ENCODE assay signal across 1 mouse cellular context in the genomic region with DNA sequence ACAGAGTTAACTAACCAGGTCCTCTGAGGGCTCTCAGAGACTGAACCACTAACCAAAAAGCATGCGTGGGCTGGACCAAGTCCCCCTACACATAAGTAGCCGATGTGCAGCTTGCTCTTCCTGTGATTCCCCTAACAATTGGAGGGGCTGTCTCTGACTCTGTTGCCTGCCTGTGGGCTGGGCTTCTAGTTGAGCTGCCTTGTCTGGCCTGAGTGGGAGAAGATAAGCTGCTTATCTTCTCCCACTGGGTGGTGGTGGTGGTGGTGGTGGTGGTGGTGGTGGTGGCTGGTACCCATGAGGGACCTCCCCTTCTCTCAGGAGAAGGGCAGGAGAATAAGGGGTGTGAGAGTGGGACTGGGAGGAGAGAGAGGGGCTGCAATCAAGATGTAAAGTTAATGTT.
TF ChIP-seq lines count a peak whose summit lies in the region.

No protein-coding gene starts in this region.

TF ChIP-seq in MEL, 35 proteins besides CTCF, POLR2A, EP300 and RAD21:
- TF ChIP-seq TCF12 (IDR thresholded peaks at IDR 0.05; ENCODE audit: low read depth, low read length), result peak; percentile 93
- TF ChIP-seq MAZ (IDR thresholded peaks at IDR 0.05; ENCODE audit: low read depth, low read length), result peak; percentile 83
- TF ChIP-seq SIN3A (IDR thresholded peaks at IDR 0.05; ENCODE audit: low read length), result peak; percentile 69
- TF ChIP-seq KAT2A (conservative IDR thresholded peaks at IDR 0.05; ENCODE audit: low read depth, low read length), result 0 out of 2 replicates have a peak, but pooled peaks have one; percentile 3
- TF ChIP-seq ZNF384 (IDR thresholded peaks at IDR 0.05; ENCODE audit: low read depth, low read length), result no peak
- peak; percentile 87 for TF ChIP-seq TAL1 (IDR thresholded peaks at IDR 0.05; ENCODE audit: low read length)
- no peak for TF ChIP-seq ZMIZ1 (IDR thresholded peaks at IDR 0.05; ENCODE audit: low read depth, low read length)
- TF ChIP-seq NELFE (IDR thresholded peaks at IDR 0.05; ENCODE audit: low read depth, low read length), result no peak
- peak; percentile 90 for TF ChIP-seq GATA1 (IDR thresholded peaks at IDR 0.05; ENCODE audit: low read depth, low read length)
- no peak for TF ChIP-seq MYC (IDR thresholded peaks at IDR 0.05; ENCODE audit: low read depth, low read length)
- no peak for TF ChIP-seq MEF2A (IDR thresholded peaks at IDR 0.05; ENCODE audit: extremely low read depth, insufficient replicate concordance, low read depth, low read length, poor library complexity, severe bottlenecking)
- no peak for TF ChIP-seq JUND (IDR thresholded peaks at IDR 0.05; ENCODE audit: low read depth, low read length)
- no peak for TF ChIP-seq POLR2AphosphoS5 (IDR thresholded peaks at IDR 0.05; ENCODE audit: borderline replicate concordance, low read depth, low read length)
- TF ChIP-seq CHD1 (IDR thresholded peaks at IDR 0.05; ENCODE audit: low read depth, low read length), result no peak
- TF ChIP-seq UBTF (IDR thresholded peaks at IDR 0.05; ENCODE audit: borderline replicate concordance, insufficient read depth, low read depth, low read length), result no peak
- TF ChIP-seq USF2 (IDR thresholded peaks at IDR 0.05; ENCODE audit: borderline replicate concordance in 1 of 2, insufficient read depth in 1 of 2, low read depth in 1 of 2, low read length in 2 of 2), result no peak
- TF ChIP-seq ETS1 (IDR thresholded peaks at IDR 0.05; ENCODE audit: low read depth, low read length), result peak; percentile 75; the same call in 1 of the 2 replicates
- TF ChIP-seq ELF1 (IDR thresholded peaks at IDR 0.05; ENCODE audit: low read depth, low read length), result 0 out of 2 replicates have a peak, but pooled peaks have one; percentile 34
- TF ChIP-seq MYB (IDR thresholded peaks at IDR 0.05; ENCODE audit: low read depth, low read length), result no peak
- peak; percentile 64; the same call in 1 of the 2 replicates for TF ChIP-seq HCFC1 (IDR thresholded peaks at IDR 0.05; ENCODE audit: low read depth, low read length)
- TF ChIP-seq MAFK (IDR thresholded peaks at IDR 0.05; ENCODE audit: borderline replicate concordance, low read depth, low read length), result no peak
- no peak for TF ChIP-seq USF1 (IDR thresholded peaks at IDR 0.05; ENCODE audit: low read depth, low read length)
- peak; percentile 74; the same call in 1 of the 2 replicates for TF ChIP-seq ZKSCAN1 (IDR thresholded peaks at IDR 0.05; ENCODE audit: low read depth, low read length)
- peak; percentile 58; the same call in 1 of the 2 replicates for TF ChIP-seq RCOR1 (IDR thresholded peaks at IDR 0.05; ENCODE audit: low read depth, low read length)
